Mouse (Mus musculus) cerebellum, adult 2 months (tissue): ENCODE measurements around the gene Ap1g2.

Experiments used
- CTCF ChIP-seq: fragments of 200-500 bp; IDR thresholded peaks from 2 replicates; pipeline ENCODE4 v1.5.1; 2011; ENCODE audit warnings: low read depth, mild to moderate bottlenecking, control low read depth, low read length, moderate library complexity, borderline replicate concordance; ENCODE audit not compliant: insufficient read depth
- POLR2A ChIP-seq: fragments of 200-500 bp; IDR thresholded peaks from 2 replicates; pipeline ENCODE4 v1.6.1; 2011; ENCODE audit warnings: low read length, control low read depth, borderline replicate concordance; ENCODE audit not compliant: insufficient read depth

DNA sequence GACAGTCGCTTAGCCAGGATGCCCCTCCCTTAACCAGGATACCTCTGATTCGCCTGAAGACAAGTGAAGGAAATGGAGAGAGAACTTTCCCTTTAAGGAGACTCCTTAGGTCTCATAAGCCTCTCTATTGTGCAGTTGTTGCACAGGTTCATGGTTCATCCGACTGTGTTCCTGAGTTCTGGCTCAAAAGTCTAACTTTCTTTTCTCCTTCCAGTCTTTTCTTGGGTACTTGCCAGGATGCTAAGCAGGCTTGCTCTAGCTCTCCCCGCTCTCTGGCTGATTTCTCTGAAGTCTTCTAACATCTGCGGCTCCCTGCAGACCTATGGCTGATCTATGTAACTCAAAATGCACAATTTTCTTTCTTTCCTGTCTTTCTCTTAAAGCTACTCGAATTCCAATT is 22.9 kb downstream of the Ap1g2 start:
- no peak for TF ChIP-seq CTCF
- TF ChIP-seq POLR2A, result no peak
